Mouse (Mus musculus) adipocyte (in vitro differentiated cells): ENCODE measurements around the gene Cpm.

Source experiments
- DNase-seq: peaks from one replicate; pipeline ENCODE4 v3.0.0-alpha.2; 2016; ENCODE audit warnings: low spot score

Gene Cpm

DNA sequence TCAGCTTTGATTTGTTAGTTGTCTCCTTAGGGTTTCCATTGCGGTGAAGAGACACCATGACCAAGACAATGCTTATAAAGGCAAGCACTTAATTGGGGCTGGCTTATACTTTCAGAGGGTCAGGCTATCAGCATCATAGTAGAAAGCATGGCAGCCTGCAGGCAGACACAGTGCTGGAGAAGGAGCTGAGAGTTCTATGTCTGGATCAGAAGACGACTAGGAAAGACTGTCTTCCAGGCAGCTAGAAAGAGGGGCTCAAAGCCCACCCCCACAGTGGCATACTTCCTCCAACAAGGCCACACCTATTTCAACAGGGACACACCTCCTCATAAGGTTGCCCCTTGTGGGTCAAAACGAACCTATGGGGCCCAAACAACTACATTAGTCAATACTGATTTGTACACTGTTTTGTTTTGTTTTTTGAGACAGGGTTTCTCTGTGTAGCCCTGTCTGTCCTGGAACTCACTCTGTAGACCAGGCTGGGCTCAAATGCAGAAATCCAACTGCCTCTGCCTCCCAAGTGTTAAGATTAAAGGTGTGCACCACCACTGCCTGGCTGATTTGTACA is 8.3 kb upstream of the Cpm start:
- peak; percentile 94 for DNase-seq

DNA sequence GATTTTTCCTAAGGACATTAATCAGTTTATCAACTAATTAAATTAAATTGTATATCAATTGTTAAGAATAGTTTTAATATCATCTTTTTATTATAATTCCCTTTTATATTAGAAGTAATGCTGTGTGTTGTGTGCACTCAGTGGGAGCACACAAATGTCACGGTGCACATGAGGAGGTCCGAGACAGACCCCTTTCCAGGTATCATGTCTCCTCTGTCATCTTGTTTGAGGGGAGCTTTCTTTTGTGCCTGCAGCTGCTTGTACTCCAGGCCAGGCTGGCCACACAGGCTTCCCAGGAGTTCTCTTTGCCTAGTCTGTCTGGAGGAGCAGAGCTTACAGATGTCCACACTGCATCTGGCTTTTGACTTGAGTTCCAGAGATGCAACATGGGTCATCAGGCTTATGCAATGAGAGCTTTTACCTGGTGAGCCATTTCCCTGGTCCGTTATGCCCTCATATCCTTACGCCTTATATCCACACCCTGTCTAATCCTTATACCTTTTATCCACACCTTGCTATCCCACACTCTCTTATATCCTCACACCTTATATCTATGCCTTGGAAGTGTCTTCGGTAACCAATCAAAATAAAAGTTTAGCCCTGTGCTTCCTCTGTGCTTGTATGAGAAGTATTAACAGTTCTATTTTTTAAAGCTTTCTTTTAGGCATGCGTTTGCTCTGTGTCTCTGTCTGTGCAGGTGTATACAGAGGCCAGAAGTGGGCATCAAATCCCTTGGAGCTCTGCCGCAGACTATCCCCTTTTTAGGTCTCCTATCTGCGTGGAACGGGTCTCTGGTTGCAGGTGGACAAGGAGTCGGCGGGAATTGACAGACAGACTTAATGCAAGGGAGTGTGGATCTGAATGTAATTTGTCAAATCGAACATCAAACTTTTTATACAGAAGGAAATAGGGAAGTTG is 7.4 kb upstream of the Cpm start:
- peak; percentile 94 for DNase-seq

DNA sequence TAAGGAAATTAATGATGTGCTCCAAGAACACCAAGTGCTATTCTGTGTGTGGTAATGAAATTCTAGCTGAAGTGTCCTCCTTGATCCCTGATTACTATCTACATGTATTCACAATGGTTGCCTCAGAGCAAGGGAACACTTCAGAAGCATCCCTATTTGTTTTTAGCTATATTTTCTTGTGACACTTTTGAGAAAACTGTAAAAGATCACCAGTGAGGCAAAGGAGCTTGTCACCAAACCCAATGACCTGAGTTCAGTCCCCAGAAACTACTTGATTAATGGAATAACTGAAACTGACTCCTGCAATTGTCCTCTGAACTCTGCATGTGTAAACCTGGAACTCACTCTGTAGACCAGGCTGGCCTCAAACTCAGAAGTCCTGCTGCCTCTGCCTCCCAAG is 5.9 kb upstream of the Cpm start:
- DNase-seq = peak; percentile 93

DNA sequence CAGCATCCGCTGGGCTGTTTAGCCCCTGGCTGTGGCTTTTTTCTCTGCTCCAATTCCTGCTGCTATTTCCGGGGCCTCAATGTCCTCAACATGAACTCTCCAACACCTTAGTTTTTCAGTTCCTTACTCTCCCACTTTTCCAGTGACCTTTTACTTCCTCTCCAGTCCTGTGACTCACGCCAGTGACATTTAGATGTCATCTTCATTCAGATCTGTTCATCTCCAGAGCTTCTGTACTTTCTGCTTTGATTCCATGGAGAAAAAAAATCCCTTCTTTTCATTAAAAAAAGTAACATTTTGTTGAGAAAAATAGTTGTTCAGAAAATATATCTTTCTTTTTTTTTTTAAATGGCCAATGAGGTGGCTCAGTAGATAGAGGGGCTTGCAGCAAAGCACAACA is 5.1 kb upstream of the Cpm start:
- DNase-seq = peak; percentile 94

DNA sequence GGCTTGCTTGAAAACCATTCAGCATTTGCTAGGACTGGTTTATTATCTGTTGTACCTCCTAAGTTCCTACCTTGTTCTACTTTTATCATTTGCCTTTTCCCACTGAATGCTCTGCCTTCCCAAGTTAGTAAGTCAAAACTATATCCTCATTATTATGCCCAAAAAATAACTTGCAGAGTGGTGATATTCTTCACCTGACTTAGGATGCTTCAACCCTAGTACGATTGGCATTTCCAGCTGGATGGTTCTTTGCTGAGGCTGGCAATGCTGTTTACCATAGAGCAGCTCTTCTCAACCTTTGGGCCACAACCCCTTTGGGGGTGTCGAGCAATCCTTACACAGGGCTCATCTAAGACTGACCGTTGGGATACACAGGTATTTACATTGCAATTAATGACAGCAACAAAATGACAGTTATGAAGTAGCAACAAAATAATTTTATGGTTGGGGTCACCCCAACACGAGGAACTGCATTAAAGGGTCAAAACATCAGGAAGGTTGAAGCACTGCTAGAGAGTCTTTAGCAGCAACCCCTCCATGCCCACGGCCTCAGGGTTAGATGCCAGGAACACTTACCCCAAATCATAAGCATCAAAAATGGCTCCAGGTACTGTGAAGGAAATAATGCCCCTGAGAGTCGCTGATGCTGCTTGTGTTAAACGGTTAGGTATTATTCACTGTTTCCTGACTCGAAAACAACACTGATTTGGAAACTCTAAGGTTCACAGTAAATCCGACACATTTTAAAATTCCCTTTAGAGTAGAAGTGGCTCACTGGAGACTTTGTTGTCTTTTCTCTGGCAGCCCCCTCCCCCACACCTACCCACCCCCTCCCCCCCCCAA is 4.4 kb upstream of the Cpm start:
- peak; percentile 94 for DNase-seq

DNA sequence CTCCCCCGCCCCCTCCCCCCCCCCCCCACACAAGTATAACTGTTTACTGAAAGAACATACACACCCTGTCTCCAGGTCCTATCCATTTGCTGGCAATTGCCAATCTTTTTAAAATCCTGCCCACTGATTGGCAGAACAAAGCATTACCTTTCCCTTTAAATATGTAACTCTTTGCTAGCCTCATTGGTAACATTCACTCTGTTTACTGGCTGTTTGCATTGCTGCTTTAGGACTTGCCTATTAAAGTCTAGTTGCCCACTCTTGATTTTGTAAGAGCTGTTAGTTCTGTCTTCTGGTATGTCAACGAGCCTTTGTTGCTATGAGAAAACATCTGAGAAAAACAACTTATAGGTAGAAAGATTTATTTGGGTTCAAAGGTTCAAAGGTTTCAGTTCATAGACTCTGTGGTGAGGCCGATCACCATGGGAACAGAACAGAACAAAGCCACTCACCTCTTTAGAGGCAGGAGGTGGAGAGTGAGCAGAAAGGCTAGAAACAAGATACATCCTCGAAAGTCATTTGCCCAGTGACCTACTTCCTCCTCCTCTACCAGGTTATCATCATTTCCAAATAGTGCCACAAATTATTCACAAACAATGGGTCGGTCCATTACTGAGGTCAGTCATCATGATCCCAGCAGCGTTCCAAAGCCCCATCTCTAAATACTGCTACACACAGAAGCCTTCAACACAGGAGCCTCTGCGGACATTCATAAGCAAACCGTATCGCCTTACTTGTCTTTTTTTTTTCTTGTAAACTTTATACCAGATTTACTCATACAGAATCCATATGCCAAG is 3.6 kb upstream of the Cpm start:
- DNase-seq = peak; percentile 94

DNA sequence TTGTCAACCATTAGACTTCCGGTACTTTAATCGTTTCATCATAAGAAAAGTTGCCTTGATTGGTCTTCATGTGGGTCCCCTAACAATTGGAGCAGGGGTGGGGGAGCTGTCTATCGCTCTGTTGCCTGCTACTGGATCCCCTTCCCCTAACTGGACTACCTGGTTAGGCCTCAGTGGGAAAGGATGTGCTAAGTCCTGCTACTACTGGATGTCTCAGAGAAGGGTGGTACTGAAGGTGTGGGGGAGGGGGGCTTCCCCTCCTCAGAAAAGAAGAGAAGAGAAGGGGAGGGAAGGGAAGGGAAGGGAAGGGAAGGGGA is 3.0 kb upstream of the Cpm start:
- DNase-seq = peak; percentile 92

DNA sequence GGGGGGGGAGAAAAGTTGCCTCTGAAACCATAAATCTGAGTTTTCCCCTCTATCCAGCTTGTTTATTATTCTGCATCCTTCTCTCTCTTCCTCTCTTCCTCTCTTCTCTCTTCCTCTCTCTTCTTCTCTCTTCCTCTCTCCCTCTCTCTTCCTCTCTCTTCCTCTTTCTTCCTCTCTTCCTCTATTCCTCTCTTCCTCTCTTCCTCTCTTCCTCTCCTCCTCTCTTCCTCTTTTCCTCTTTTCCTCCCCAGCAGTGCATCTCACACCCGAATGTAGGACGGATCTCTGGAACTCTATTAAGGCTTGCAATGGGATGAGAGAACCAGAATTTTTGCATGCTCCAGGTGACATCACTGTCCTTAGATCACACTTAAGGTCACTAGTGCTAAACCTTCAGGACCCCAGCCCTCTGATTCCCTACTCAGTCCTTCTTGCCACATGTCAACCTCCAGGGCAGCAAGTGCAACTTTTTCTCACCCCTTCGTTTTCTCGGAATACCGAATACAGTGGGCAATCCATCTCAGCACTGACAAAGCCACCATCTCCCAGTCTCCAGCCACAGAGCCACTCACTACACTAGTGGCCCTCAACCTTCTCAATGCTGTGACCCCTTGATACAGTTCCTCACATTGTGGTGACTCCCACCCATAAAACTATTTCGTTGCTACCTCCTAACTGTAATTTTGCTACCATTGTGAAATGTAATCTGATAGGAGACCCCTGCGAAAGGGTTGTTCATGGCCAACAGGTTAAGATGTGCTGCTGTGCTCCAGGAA is 2.3 kb upstream of the Cpm start:
- DNase-seq = peak; percentile 94

DNA sequence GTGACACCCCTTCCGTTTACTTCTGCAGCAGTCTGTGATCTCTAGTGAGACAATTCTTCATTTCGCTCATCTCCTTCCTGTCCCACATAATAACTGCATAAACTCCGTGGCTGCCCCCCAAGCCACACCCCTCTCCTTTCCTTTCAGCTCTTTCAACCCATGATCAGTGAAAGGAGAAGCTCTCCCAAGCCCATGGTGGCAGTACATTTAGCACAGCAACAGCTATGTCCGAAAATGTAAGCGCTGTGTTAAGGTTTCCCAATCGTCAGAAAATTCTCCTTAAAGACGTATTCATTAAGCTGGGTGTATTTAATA is 1.7 kb upstream of the Cpm start:
- no peak for DNase-seq

DNA sequence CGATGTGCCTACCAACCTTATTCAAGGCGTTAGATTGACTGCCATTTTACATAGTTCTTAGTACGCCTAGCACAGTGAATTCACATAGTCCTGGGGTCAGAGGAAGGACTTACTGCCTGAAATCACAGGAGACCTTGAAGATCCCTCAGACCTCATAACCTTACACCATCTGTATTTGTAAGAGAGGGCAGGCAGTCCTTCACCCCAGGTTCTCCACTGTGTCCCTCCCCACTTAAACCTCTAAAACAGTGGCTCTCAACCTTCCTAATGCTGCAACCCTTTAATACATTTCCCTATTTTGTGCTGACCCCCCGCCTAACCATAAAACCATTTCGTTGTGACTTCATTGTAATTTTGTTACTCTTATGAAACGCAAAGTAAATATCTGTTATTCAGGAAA is 1.4 kb upstream of the Cpm start:
- peak; percentile 94 for DNase-seq

DNA sequence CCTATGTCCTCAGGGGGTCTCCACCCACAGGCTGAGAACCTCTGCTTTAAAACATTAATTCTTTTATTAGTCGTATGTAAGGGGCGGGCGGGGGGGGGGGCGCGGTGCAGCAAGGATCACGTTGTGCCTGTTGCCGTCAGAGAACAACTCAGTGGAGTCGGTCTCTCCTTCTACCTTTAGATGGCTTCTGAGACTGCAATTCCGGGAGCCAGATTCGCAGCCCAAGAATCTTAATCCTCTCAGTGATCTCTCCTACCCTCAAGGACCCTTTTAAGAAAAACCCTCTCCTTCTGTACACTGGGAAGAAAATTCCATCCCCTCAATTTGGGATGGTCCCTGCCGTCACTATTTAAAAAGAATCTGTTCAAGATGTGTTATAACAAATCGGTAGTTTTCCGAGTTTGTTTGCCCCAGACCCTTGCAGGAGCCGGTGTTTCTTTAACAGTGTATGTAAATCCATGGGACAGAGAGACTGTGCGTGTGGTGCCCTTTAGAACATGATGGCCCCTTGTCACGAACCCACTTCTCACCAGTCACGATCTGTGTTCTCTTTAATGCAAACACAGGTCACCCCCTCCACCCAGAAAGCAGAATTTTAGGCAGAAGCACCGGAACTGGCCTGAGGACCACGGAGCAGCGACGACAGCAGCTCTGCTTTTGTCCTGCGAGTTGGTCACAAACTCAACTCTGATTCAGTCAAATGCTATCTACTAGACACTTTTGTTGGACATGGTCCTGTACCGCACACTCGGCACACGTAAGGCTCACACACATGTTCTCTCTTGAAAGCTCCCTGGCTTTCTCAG is 734 bp upstream of the Cpm start:
- DNase-seq = peak; percentile 94

DNA sequence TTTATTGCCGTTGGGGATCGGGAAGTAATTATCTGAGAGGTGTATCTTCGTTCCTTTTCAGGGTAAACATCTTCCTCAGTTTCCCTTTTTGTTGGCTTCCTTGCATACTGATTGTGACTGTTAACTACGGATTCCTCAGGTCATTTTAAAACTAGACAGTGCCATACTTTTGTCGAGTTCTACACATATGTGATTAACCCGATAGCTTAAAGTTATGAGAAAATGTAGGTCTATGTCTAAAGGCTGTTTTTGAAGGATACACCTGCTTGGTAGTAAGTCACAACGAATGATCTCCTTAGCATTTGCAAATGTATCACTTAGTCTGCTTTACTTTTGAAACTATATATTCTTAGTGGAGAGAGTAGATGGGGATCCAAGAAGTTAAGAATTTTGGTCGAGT is 876 bp downstream of the Cpm start:
- DNase-seq = peak; percentile 93

DNA sequence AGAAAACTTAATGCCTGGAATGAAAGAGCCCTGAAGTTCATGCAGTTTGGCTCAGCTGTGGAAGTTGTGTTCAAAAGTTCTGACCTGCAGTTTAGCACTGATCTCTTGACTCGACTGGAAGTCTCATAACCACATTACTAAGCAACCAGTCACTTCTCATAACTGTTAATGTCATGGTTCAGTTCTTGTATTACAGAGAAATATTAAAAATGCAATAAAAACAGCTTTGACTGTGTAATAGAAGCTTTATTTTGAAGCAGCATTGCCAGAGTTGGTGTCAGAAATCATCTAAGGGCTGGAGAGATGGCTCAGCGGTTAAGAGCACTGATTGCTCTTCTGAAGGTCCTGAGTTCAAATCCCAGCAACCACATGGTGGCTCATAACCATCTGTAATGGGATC is 1.5 kb downstream of the Cpm start:
- DNase-seq = peak; percentile 94

DNA sequence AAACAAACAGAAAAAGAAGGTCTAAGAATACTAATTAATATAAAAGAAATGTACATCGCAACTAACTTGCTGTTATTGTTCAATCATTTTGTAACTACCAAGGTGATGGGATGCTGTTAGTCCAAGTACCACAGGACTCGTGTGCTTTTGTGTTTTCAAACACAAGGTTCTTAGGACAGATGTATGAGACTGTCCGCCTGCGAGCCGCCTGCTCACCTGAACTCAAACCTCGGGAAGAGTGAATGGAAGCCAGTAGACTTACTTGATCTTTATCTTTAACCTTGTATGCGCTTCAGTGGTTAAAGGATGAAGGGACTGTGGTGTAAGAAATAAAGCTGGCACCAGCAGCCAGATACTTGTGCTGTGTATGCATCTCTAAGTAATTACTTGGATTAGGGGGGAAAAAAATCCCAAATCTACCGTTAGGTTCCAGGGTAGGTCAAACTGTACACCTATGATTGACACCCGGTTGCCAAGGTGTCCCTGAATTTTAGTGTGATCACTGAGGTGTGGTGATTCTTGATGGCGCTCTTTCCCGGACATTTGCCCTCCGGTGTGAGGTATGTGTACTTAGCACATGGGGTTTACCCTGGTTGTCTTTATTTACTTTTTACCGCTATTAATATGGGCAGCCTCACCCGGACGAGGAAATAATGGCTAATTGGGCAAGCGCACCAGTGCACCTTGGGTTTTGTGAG is 2.4 kb downstream of the Cpm start:
- DNase-seq = peak; percentile 94

DNA sequence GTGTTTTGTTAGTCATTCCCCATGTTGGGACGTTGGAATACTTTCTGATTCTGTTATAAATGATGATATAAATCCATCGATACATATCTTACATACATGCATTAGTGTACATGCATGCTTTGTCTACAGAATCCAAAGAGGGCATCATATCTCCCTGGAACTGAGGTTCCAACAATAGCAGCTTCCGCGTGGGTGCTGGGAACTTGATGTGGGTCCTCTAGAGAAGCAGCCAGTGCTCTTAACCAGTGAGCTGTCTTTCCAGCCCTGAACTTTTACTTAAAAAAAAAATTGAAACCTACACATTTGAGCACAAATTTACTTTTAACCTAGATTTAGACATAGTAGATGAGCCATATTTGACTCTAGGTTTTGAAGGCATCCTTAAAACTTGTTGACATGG is 3.1 kb downstream of the Cpm start:
- peak; percentile 94 for DNase-seq

DNA sequence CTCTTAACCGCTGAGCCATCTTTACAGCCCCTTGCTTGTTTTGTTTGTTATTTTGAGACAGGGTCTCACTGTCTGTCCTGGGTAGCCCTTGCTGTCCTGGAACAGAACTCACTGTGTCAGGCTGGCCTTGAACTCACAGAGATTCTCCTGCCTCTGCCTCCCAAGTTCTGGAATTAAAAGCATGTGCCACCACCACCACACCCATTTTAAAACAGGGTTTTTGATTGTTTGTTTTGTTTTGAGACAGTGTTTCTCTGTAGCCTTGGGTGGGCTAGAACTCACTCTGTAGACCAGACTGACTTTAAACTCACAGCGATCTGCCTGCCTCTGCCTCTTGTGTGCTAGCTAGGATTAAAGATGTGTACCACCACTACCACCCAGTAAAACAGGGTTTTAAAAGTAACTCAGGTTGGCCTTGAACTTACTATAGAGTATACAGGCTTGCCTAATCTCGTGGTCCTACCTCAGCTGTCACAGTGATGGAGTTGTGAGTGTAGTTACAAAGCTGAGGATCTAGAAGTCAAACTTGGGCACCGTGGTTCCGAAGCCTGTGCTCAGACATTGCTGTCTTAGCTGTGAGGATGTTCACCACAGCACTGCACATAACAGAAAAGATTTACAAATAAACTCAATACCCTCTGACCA is 4.4 kb downstream of the Cpm start:
- DNase-seq = peak; percentile 94

DNA sequence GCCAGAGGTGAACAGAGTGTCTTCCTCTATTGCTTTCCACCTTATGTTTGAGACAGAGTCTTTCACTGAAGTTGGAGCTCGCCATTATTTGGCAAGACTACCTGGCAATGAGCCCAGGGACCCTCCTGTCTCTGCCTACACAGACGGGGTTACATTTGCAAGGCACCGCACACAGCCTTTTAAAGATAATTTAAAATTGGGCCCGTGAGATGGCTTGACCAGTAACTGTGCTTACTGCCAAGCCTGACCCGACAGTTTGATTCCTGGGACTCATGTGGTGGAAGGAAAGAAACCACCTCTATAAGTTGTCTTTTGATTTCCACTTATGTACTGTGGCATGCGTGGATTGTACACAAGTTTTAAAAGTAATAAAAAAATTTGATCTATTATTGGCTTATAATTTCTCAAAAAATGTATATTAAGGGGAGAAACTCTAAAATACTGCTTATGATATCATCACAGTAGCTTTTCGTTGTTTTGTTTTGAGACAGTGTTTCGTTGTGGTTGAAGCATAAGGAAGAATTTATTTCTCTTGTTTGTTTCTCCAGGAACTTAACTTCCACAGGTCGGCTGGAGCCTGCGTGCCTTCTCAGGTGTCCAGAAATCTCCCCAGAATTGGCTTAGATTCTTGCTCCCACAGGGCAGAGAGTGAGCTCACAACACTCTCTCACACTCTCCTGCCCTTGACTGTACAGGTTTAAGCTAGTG is 5.2 kb downstream of the Cpm start:
- peak; percentile 95 for DNase-seq

DNA sequence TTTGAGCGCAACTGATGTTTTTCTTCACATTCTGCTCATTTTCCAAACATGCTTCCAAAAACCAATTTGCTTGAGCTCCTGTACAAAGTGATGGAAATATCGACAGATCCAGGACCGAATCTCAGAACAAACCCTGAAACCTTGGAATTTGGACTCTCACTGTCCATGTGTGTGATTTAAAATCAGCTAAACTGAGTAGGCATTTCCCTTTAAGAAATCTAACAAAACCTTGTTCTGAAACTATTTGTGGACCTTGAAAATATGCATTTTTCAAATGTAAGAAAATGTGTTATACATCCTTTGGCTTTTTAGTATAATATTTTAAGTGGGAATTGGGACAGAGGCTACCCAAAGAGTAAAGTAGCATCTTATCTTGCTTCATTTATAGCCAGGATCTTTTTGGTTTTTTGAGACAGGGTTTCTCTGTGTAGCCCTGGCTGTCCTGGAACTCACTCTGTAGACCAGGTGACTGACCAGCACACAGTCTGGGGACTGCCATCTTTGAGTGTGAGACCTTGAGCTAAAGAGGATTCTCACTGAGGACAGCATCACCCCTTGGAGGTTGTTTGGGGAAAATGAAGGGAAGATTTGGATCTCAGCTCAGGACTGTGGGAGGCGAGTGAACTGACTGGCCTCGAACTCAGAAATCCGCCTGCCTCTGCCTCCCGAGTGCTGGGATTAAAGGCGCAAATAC is 5.9 kb downstream of the Cpm start:
- peak; percentile 94 for DNase-seq
